Mouse (Mus musculus) urinary bladder, postnatal 4 days (tissue): ENCODE data around the gene Lrrc38.
"Not testable (repeated sequence)": the region's sequence is repeated elsewhere in the genome, so short reads cannot be mapped to it uniquely, and the experiment has no call there.

Experiments
- DNase-seq, 2 experiments: peaks; one replicate each; pipeline ENCODE4 v3.0.0; 2021 to 2022; ENCODE audit warnings: low spot score in 2 of 2

Gene Lrrc38

GRCm38 (mm10) chr4:143349484-143349906 is at the start of gene Lrrc38:
TSS of gene Lrrc38 (plus strand) at chr4:143349757.
- DNase-seq, result no peak

GRCm38 (mm10) chr4:143300113-143300688 is 49.4 kb upstream of the Lrrc38 start:
- no peak for DNase-seq

GRCm38 (mm10) chr4:143301042-143301441 is 48.5 kb upstream of the Lrrc38 start:
- DNase-seq, result no peak

GRCm38 (mm10) chr4:143301875-143302274 is 47.7 kb upstream of the Lrrc38 start:
- no peak for DNase-seq

- DNase-seq, result no peak
These were observed 47.2 kb upstream of the Lrrc38 start for GRCm38 (mm10) chr4:143302279-143302890.

- no peak for DNase-seq
These were observed 44.5 kb upstream of the Lrrc38 start for GRCm38 (mm10) chr4:143305031-143305430.

GRCm38 (mm10) chr4:143305987-143306772 is 43.4 kb upstream of the Lrrc38 start:
- no peak for DNase-seq

GRCm38 (mm10) chr4:143311341-143311740 is 38.2 kb upstream of the Lrrc38 start:
- DNase-seq, result no peak

GRCm38 (mm10) chr4:143313299-143313698 is 36.3 kb upstream of the Lrrc38 start:
- no peak for DNase-seq

- DNase-seq, result no peak
These were observed 25.2 kb upstream of the Lrrc38 start for GRCm38 (mm10) chr4:143324176-143324924.

GRCm38 (mm10) chr4:143324925-143325624 is 24.5 kb upstream of the Lrrc38 start:
- DNase-seq, result no peak

GRCm38 (mm10) chr4:143325625-143325941 is 24.0 kb upstream of the Lrrc38 start:
- DNase-seq, result peak; percentile 55 to 85

- peak in 1 of 2 experiments; percentile 29 for DNase-seq
These were observed 19.0 kb upstream of the Lrrc38 start for GRCm38 (mm10) chr4:143330566-143330965.

- no peak for DNase-seq
These were observed 17.8 kb upstream of the Lrrc38 start for GRCm38 (mm10) chr4:143331787-143332186.

GRCm38 (mm10) chr4:143334145-143334544 is 15.4 kb upstream of the Lrrc38 start:
- no peak for DNase-seq

GRCm38 (mm10) chr4:143334995-143335394 is 14.6 kb upstream of the Lrrc38 start:
- DNase-seq, result no peak

GRCm38 (mm10) chr4:143336096-143336495 is 13.5 kb upstream of the Lrrc38 start:
- no peak for DNase-seq

GRCm38 (mm10) chr4:143339808-143340207 is 9.7 kb upstream of the Lrrc38 start:
- no peak for DNase-seq

GRCm38 (mm10) chr4:143341470-143341869 is 8.1 kb upstream of the Lrrc38 start:
- DNase-seq, result no peak

- not testable (repeated sequence) for DNase-seq
These were observed 4.1 kb upstream of the Lrrc38 start for GRCm38 (mm10) chr4:143345491-143345890.

- DNase-seq, result no peak
These were observed 879 bp upstream of the Lrrc38 start for GRCm38 (mm10) chr4:143348678-143349077.
